Mouse (Mus musculus): ENCODE measurements around the gene Gngt2.

DNA sequence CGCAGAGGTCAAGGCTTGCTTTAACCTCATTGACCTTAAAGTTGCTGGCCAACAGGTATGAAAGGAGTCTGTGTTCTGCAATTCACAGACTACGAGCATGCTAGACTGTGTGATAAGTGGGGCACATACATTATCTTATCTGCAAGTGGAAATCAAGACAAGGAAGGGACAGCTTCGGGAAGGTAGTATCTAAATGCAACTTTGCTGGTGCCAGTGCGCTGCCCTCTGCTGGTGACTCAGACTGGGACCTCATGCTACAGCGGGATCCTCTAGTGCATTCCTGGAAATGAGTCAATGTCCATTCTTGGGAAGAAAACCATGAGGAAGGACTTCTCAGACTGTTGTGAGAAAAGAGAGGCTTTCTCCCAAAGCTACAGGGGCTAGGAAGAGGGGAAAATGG is 16.7 kb downstream of the Gngt2 start:
- TF ChIP-seq EP300 (optimal IDR thresholded peaks at IDR 0.05) (no peak), CTCF (IDR thresholded peaks at IDR 0.05; ENCODE audit: low read depth) (peak; percentile 89)

Data from stomach, postnatal 0 days (tissue).